Mouse (Mus musculus) adrenal gland, adult 18-20 months (tissue): Measurements from ENCODE around the gene Tmcc1. TPM values are rescaled to one million over a fixed set of nuclear protein-coding genes. Genes with fewer than 3 reads are reported as not detected.
"Not testable (repeated sequence)": the region's sequence is repeated elsewhere in the genome, so short reads cannot be mapped to it uniquely, and the experiment has no call there.

Source experiments
- DNase-seq, 2 experiments: peaks; one replicate each; pipeline ENCODE4 v3.0.0; 2021 to 2022; ENCODE audit warnings: low spot score in 2 of 2
- total RNA-seq, 2 experiments: library from RNA; stranded (reverse); gene quantifications; 1 replicate in 1 of 2; 2 replicates in 1 of 2; pipeline ENCODE4 v1.2.3; 2021

Gene Tmcc1
- total RNA-seq, 2 experiments from 2014 or later: 23.7 to 30.7 TPM

DNA sequence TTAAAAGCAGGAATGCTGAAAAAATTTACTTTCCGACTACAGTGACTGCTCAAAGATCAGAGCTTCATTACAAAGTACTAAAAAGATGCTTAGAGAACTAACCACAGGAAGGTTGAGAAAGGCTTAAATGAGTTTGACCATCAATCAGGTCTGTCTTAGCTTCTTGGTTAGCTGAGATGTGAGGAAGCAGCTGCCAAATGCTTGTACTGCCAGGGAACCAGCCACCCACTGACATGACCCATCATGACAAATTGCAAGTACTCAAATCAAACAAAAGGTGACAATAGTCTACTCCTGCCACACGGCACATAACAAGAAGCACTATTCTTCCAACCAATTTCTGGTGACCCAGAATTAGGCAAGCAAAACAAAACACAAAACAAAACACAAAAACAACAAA is 111.9 kb downstream of the Tmcc1 start:
- DNase-seq: no peak

DNA sequence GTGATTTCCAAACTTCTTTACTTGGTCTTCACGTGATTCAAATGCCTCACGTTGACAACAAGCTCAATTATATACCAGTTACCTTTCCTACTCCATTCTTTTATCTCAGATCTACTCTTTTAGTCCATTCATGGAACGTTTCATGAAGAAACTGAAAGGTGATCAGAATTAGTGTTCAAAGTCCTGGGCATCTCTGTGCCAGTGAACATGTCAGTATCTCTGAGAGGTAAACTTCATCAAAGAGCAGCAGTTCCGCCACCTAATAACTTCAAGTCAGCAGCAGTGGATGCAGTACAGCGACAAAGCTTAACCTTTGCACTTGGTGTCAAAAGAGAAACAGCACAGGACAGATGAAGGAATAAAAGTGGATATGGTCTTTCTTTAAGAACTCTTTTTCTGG is 112.5 kb downstream of the Tmcc1 start:
- DNase-seq: no peak

DNA sequence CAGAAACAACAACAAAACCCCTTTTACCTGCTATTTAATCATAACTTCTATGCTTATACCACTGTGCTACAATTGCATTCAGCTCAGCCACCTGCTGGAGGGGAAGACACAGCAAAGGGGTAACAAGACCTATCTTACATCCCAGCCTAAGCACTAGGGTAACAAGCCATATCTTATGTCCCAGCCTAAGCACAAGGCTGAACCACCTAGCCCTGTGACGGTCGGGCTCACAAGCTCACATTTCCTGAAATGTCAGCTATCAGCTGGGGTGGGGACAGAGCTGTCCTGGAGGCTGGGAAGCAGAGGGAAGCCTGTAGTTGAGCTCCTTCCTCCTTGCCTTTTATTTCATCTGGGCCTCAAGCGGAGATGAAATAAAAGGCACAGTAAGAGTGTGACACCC is 115.7 kb downstream of the Tmcc1 start:
- no peak for DNase-seq

DNA sequence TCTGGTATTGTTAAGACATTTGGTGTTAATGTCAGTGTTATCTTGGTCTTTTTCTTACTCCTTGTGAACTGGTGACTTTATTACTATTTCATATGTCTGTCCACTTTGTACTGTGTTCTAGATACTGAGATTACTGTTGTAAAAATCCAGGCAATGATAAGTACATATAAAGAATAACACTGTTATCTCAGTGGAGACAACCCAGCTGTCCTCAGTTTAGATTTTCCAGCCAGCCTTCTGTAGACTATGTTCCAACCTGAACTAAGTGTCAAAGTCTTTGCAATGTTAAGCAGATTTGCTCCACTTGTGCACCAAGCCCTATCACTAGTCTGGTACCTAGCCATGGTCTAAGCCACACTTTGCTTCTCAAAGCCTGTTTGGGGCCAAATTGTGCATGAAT is 118.4 kb downstream of the Tmcc1 start:
- no peak for DNase-seq

DNA sequence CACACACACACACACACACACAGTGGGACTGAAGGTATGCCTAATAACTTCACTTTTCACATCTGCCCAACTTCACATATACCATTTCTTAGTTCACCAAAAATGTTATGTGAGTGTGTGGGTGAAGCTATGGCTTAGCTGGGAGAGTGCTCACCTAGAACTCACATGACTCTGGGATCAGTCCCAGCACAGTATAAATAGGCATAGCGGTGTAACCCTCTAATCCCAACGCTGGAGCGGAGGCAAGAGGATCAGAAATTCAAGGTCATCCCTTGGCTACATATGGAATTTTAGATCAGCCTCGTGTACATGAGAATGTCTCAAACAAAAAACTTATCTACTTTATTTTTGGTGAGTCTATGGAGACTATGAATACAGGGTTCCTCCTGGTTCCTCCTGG is 119.7 kb downstream of the Tmcc1 start:
- no peak for DNase-seq

DNA sequence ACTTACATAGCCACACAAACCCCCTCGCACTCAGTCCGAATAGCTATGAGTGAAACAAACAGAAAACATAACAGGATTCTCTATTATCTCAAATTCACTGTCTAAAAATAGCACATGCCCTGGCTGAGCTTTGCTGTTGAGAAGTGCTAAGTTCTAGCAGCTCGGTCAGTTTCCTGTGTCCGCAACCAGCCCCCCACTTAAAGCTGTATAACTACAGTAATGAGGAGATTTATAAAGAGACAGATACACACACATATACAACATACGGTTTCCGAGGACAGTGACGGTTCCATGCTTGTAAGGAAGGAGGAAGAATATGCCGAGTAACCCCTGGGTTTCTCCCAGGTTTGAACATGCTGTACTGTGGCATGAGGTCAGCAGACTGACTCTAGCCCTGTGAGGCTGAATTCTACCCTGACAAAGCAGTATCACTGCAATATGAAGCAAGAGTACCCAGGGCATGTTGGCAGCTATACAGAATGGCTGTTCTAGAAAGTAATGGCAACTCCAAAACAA is 120.5 kb downstream of the Tmcc1 start:
- DNase-seq: no peak

DNA sequence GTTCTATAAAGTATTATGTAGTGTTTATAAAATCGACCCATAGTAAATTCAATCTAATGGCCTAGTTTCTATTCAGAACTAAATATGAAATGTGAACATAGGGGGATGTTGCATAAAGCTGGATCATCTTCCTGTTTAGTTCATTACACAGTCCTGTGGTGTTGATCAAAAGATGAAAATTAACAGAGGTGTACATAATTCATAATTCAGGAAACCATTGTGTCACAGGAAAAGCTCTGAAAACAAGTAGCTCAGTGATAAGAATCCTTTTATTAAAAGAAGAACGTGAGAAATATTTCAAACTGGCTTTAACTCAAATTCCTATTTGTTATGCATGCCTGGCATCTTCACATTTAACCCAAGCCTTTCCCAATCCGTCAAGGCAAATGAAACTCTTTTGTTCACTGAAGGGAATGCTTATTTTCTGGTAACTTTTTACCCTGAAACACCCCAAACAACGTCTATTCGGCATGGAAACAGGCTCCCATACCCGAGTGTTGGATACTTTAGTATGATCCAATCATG is 121.0 kb downstream of the Tmcc1 start:
- no peak for DNase-seq

DNA sequence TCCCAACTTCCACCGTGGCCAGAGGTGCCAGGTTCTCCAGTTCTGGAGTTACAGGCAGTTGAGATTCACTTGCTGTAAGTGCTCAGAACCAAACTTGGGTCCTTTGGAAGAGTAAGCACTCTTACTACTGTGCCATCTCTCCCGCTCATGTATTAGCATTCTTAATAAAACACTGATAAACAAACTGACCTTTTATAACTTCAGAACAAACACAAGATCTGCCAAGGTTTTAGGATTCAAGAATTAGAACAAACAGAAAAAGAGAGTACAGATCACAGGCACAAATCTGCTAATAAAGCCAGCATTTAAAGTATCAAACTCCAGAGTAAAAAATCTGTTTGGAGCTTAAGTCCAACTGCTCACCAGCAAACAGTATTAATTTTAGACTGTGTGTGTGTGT is 121.5 kb downstream of the Tmcc1 start:
- DNase-seq: no peak

DNA sequence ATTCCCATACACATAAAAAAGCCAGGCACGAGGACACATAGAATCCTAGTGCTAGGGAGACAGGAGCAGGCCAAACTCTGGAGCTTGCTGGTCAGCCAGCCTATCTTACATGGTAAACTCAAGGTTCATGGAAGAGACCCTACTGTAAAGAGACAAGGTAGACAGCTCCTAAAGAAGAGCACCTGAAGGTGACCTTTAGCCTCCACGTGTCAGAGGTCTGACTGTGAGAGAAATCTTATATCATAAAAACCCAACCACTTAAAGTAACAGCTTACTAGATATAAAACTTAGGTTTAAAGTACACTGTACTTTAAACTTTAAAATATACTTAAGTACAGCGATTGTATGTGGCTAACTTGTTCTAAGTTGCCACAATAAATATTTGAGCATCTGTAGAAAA is 122.7 kb downstream of the Tmcc1 start:
- no peak for DNase-seq

DNA sequence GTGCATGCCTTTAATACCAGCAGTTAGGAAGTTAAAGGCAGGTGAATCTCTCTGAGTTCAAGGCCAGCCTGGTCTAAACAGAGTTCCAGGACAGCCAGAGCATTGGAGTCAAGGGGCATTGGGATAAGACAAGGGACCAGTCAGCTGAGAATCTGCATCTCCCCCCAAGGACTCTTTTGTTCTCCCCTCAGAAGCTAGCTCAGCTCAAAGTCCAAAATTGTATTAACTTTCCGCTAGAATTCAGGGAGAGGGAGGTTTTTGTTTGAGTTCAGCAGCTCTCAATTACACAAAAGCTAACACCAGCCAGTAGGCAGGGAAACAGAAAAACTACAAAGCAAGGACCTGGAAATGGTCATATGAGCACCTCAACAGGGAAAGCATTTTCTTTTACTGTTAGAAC is 129.8 kb downstream of the Tmcc1 start:
- no peak for DNase-seq

DNA sequence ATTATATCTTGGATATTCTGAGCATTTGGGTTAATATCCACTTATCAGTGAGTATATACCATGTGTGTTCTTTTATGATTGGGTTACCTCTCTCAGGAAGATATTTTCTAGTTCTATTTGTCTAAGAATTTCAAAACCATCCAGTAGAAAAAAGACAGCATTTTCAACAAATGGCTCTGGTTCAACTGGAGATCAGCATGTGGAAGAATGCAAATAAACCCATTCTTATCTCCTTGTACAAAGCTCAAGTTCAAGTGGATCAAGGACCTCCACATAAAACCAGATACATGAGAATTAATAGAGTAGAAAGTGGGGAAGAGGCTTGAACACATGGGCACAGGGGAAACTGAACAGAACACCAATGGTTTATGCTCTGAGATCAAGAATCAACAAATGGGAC is 133.7 kb downstream of the Tmcc1 start:
- not testable (repeated sequence) for DNase-seq

DNA sequence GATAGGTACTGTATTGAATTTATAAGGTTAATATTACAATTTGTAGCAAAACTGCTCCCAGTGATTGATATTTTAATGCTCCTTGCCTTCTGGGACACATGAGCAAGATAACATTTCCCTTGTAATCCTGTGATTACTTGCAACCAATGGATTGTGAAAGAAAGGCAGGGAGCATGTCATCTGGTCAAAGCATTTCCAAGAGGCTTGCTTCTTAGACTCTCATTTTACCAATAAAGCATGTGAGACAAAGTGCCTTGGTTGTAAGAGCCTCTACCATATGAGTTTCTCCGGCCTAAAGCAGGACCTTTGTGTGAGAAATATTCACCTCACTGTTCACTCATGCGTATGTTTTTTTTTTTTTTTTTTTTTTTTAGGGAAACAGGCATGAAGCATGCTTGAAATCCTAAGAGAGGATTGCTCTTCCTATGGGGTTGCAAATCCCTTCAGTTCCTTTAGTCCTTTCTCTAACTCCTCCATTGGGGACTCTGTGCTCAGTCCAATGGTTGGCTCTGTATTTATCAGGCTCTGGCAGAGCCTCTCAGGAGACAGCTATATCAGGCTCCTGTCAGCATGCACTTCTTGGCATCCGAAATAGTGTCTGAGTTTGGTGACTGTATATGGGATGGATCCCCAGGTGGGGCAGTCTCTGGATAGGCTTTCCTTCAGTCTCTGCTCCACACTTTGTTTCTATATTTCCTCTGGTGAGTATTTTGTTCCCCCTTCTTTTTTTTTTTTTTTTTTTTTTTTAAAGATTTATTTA is 134.6 kb downstream of the Tmcc1 start:
- no peak for DNase-seq

DNA sequence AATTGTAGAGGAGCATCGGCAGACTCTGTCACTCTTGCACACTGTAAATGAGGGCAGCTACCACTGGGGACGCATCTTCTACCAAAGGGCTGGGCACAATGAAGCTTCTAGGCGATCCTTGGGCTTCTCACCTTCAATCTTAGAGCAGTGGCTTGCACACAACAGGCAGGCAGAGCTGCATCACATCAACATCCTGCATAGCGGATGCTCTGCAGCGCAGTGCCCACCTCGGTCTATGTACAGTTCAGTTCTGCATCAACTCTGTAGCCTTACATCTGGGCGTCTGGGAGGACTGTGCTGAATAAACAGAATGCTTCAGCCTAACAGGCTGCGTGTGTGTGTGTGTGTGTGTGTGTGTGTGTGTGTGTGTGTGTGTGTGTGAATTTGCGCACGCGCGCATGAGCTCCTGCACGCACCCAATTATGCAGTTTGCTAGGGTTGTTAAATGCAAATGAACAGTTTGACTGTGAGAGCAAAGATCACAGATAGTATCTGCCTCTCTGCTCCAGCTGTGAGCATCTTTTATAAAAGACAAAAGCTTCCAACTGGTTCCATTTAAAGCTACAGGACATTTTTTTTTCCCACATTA is 136.5 kb downstream of the Tmcc1 start:
- no peak for DNase-seq

DNA sequence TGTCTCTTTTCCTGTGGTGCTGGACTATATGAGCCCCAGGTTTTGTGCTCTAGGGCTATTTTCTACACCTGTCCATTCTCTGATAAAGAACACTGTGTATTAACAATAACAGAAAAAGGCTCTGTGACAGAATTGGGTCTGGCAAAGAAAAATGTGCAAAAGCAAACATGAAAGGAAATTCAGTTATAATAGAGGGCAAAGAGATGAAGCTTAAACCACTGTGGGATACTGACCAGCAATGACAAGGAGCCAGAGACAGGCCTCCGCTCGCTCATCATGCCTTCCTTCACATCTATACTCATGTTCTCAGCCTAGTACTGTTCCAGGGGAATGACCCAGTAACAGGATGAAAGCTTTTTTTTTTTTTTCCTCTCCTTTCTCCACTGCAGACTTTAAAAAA is 137.5 kb downstream of the Tmcc1 start:
- no peak for DNase-seq

DNA sequence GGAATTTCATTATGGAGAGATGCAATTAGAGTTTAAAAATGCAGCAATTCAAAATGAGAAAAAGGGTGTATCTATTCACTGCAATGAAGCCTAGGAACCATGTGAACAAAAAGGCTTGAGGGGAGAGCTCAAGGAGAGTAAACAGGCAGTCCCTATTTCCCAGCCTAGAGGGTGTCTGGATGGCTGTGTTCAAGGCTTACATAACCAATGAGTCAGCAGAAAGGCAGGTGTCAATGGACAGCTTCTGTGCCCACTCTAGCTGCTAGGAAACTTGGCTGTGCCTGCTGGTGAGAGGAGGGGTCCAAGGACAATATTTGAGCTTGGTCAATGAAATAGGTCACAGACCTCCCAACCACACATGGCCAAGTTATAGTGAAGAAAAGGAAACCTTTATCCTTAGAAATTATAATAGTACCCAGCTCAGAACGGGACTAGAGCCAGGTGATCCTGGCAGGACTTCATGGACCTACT is 138.2 kb downstream of the Tmcc1 start:
- DNase-seq: peak in 1 of 2 experiments; percentile 23

DNA sequence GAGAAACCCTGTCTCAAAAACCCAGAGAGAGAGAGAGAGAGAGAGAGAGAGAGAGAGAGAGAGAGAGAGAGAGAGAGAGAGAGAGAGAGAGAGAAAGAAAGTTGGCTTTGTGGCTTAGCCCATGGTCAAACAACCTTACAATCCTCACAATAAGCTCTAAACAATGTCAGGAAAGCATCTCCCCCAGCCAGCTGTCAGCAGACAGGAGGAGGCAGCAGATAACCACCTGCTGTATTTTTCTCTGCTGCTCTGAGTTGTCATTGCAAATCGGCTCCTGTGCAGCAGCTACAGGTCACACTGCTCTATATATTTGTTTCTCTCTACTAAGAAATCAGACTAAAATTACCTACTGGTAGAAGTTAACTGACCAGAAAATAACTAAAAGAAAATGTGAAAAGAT is 145.4 kb downstream of the Tmcc1 start:
- no peak for DNase-seq

DNA sequence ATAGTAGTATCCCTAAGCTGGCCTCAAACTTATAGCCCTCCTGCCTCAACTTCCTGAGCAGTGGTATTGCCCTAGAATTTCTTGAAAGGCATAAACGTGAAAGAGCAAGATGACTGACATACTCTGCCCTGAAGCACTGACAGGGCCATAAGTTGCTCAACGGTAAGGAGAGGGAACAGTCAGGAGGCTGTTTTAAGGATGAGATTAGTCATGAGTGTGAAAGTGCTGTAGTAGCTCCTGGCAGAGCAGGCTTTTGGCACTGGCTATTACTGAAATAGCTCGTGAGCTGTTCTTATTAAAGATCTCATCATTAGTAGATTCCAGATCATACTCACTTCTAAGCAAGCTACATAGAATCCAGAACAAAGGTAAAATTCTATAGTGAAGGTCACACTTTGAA is 145.9 kb downstream of the Tmcc1 start:
- DNase-seq: no peak

DNA sequence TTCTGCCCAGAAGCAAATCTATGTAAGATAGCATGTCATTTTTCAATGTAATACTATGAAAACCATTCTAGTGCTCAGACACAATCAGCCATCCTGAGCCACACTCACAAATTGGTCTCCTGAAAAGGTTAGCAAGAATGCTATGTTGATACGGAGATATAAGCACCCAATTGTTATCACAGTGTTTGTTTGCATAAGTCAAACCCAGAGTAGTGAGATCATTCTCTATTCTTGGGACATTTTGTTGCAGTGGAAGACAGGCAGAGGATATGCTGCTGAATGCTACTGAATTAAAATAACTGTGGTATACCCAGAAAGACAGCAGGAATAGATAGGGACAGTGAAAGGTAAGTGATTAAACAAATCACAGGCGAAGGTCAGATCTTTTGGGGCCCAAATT is 149.2 kb downstream of the Tmcc1 start:
- DNase-seq: no peak

DNA sequence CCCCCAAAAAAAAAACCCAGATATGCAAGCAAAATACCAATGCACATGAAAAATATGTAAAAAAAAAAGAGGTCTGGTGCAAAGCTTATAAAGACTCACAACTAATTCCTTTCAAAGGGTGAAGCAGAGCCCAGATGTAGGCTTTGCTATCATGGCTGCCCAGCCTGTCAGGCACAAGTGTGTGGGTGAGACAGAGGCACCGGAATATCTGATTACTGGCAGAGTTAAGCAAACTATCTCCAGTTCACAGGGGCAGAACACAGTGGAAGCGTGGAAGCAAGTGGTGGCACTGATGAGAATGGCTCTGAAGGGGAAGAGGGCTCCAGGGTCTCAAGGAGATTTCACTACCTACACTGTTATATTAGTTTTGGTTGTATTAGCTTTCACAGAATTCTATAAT is 155.1 kb downstream of the Tmcc1 start:
- DNase-seq: no peak

DNA sequence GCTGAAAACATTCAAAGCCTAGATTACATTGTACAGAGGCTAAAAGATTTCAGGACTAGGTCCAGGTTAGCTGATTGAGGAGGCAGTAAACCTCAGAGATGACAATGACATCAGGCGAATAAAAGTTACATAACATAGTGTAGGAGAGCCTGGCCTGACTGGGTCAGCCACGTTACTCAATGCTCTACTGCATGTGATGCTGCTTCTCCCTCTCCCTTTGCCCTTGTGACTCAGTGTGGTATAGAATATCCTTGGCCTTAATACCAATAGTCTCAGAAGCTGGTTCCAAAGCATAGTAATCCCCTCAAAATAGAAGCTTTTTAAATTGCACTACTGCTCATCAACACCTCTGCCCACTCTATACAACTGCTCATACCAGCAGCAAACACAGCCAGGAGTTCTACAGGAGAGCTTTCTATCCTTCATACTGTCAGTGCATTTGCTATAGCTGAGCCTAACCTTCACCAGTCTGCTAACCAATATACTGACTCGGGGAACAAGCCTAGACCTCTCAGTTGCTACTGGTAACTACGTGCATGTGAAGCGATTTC is 155.9 kb downstream of the Tmcc1 start:
- DNase-seq: peak in 1 of 2 experiments; percentile 9

DNA sequence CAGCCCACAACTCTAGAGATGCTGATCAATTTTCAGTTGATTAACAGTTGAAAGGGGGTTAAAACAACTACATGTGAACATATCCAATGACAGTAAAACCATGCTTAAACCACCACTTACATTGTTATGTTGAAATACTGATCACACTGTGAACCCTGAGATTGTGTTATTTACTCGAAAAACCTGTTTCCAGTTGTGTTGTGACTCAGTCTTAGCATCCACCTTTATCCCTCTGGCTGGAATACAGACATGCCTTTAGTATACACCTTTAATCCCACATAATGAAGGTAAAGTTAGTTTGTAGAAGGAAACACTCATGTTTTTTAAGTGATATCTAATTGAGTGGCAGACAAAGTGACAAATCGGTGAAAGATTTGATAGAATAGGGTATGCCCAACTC is 156.7 kb downstream of the Tmcc1 start:
- no peak for DNase-seq

DNA sequence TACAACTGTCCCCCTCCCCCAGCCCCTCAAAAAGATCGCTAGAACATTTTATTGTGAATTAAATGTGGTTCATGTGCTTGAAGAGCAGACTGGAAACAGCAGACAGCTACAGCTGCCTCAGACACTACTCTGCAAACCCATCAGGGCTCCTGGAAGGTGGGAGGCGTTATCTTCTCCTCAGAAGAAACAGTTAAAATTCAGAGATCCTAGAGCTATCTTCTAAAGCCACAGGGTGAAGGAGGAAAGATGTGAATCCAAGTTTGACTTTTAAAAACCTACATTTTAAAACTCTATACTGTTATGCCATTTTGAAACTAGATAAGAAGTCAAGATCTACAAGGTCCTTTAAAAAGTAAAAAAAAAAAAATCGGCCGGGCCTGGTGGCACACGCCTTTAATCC is 162.2 kb downstream of the Tmcc1 start:
- DNase-seq: no peak
